Mouse (Mus musculus) megakaryocyte progenitor cell, adult 5-6 weeks (primary cell): Measurements from ENCODE around the gene Nsd1. TPM values are rescaled to one million over a fixed set of nuclear protein-coding genes. Genes with fewer than 3 reads are reported as not detected.
"Not testable (repeated sequence)": the region's sequence is repeated elsewhere in the genome, so short reads cannot be mapped to it uniquely, and the experiment has no call there.

Experiments
- ATAC-seq: replicated peaks from 2 replicates; pipeline ENCODE4 v1.8.0; 2016; ENCODE audit warnings: mild to moderate bottlenecking, moderate TSS enrichment, inconsistent platforms; ENCODE audit not compliant: poor library complexity
- total RNA-seq, 2 experiments: library from RNA; stranded (forward) in 1 of 2; stranded (reverse) in 1 of 2; fragments of 157-497, 149-512 nt in 1 of 2; fragments of 200-1000 nt in 1 of 2; gene quantifications; 2 replicates each; pipeline versions ENCODE4 v1.2.3 to v1.2.4; 2015 to 2017

Nsd1 gene
- total RNA-seq, 2 experiments from 2014 or later, result 74.5 to 94.9 TPM

- ATAC-seq, result peak; percentile 99
These were observed 19.3 kb upstream of the Nsd1 start for GRCm38 (mm10) chr13:55190121-55190868.

- ATAC-seq, result no peak
These were observed 18.0 kb upstream of the Nsd1 start for GRCm38 (mm10) chr13:55191535-55191934.

GRCm38 (mm10) chr13:55202758-55203157, 6.8 kb upstream of the Nsd1 start:
- not testable (repeated sequence) for ATAC-seq

GRCm38 (mm10) chr13:55203740-55204139, 5.8 kb upstream of the Nsd1 start:
- no peak for ATAC-seq

- ATAC-seq, result no peak
These were observed 4.8 kb upstream of the Nsd1 start for GRCm38 (mm10) chr13:55204667-55205389.

- ATAC-seq, result no peak
These were observed 4.0 kb upstream of the Nsd1 start for GRCm38 (mm10) chr13:55205448-55206205.

GRCm38 (mm10) chr13:55208837-55209648, 539 bp upstream of the Nsd1 start:
- ATAC-seq, result peak; percentile 32

- peak; percentile 25; the same call in 1 of the 2 replicates for ATAC-seq
These were observed 800 bp downstream of the Nsd1 start for GRCm38 (mm10) chr13:55210193-55210970.

- ATAC-seq, result no peak
These were observed 1.3 kb downstream of the Nsd1 start for GRCm38 (mm10) chr13:55210971-55211220.

GRCm38 (mm10) chr13:55211221-55212010, 1.8 kb downstream of the Nsd1 start:
- peak; percentile 71 for ATAC-seq

- ATAC-seq, result peak; percentile 15; the same call in 1 of the 2 replicates
These were observed 2.4 kb downstream of the Nsd1 start for GRCm38 (mm10) chr13:55212011-55212360.

- ATAC-seq, result no peak
These were observed 3.0 kb downstream of the Nsd1 start for GRCm38 (mm10) chr13:55212361-55213137.

GRCm38 (mm10) chr13:55213138-55213806, 3.7 kb downstream of the Nsd1 start:
- ATAC-seq, result no peak

GRCm38 (mm10) chr13:55224364-55224763, 14.8 kb downstream of the Nsd1 start:
- ATAC-seq, result no peak

GRCm38 (mm10) chr13:55230701-55231100, 21.1 kb downstream of the Nsd1 start:
- ATAC-seq, result no peak

- no peak for ATAC-seq
These were observed 33.6 kb downstream of the Nsd1 start for GRCm38 (mm10) chr13:55243205-55243604.

- ATAC-seq, result no peak
These were observed 37.9 kb downstream of the Nsd1 start for GRCm38 (mm10) chr13:55247293-55248030.
